Mouse (Mus musculus): ENCODE data around the gene Tub. TPM values are rescaled to one million over a fixed set of nuclear protein-coding genes. Genes with fewer than 3 reads are reported as not detected.
A peak's percentile ranks its signal among the peaks of the same experiment; 100 is the strongest.

The Tub gene
- polyA plus RNA-seq, 1 experiment: 0.58 TPM

- TF ChIP-seq POLR2A (IDR thresholded peaks at IDR 0.05; ENCODE audit: low read depth, low read length) (no peak), CTCF (IDR thresholded peaks at IDR 0.05; ENCODE audit: extremely low read depth, insufficient read length, insufficient replicate concordance, low read depth, low read length) (no peak)
- no peaks in the 10 kb centered on the region for H3K4me1 ChIP-seq (ENCODE audit: control insufficient read depth, insufficient read depth, insufficient read length, low read length)
- WGBS: 81% methylated on average over 7 of the region's 7 CpGs
- no peaks in the 10 kb centered on the region for H3K36me3 ChIP-seq (ENCODE audit: control insufficient read depth, insufficient read depth, low read length)
- peaks cover 11% of the 10 kb centered on the region for H3K27me3 ChIP-seq (ENCODE audit: control insufficient read depth, insufficient read depth, low read length)
- no peak overlapping the region for H3K4me3 ChIP-seq (ENCODE audit: low read depth, low read length)
- no peak overlapping the region for H3K27ac ChIP-seq (ENCODE audit: insufficient read depth, low read depth, low read length)
Observed at GRCm38 (mm10) chr7:109014851-109015250, 64.7 kb downstream of the Tub start.

GRCm38 (mm10) chr7:109016378-109016923, 66.3 kb downstream of the Tub start:
- TF ChIP-seq POLR2A (IDR thresholded peaks at IDR 0.05; ENCODE audit: low read depth, low read length) (no peak), CTCF (IDR thresholded peaks at IDR 0.05; ENCODE audit: extremely low read depth, insufficient read length, insufficient replicate concordance, low read depth, low read length) (no peak)
- peaks cover 3% of the 10 kb centered on the region; the same call in 1 of the 2 replicates for H3K27me3 ChIP-seq (ENCODE audit: control insufficient read depth, insufficient read depth, low read length)
- no peaks in the 10 kb centered on the region for H3K4me1 ChIP-seq (ENCODE audit: control insufficient read depth, insufficient read depth, insufficient read length, low read length)
- 48% methylated on average over 5 of the region's 5 CpGs for WGBS
- no peak overlapping the region for H3K27ac ChIP-seq (ENCODE audit: insufficient read depth, low read depth, low read length)
- no peaks in the 10 kb centered on the region for H3K36me3 ChIP-seq (ENCODE audit: control insufficient read depth, insufficient read depth, low read length)
- no peak overlapping the region for H3K4me3 ChIP-seq (ENCODE audit: low read depth, low read length)

- 87% methylated on average over 7 of the region's 7 CpGs for WGBS
- H3K4me3 ChIP-seq (ENCODE audit: low read depth, low read length): no peak overlapping the region
- H3K27me3 ChIP-seq (ENCODE audit: control insufficient read depth, insufficient read depth, low read length): no peaks in the 10 kb centered on the region
- H3K36me3 ChIP-seq (ENCODE audit: control insufficient read depth, insufficient read depth, low read length): no peaks in the 10 kb centered on the region
- H3K27ac ChIP-seq (ENCODE audit: insufficient read depth, low read depth, low read length): no peak overlapping the region
- TF ChIP-seq CTCF (IDR thresholded peaks at IDR 0.05; ENCODE audit: extremely low read depth, insufficient read length, insufficient replicate concordance, low read depth, low read length) (no peak), POLR2A (IDR thresholded peaks at IDR 0.05; ENCODE audit: low read depth, low read length) (no peak)
- H3K4me1 ChIP-seq (ENCODE audit: control insufficient read depth, insufficient read depth, insufficient read length, low read length): no peaks in the 10 kb centered on the region
Observed at GRCm38 (mm10) chr7:109019243-109019642, 69.1 kb downstream of the Tub start.

DNA sequence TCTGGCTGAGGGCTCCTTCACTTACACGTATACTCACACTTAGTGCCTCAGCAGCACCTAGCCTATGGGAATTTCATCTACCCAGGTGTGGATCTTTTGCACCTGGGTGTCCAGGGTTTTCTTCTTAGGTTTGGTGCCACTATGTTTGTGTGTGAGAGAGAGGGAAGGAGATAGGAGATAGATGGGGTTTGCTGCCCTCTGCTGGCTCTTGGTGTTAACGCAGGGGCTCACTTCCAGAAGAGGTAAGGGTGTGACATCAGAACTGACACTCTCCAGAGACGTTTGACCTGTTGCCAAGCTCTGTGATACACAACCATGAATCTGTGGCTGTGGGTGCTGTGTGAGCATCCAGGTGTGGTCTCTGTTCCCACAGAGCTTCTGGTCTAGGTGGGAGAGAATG, 71.3 kb downstream of the Tub start:
- WGBS: 14% methylated on average over 3 of the region's 3 CpGs
- Histone ChIP-seq H3K27me3 (ENCODE audit: control insufficient read depth, insufficient read depth, low read length) (no peaks in the 10 kb centered on the region), H3K4me1 (ENCODE audit: control insufficient read depth, insufficient read depth, insufficient read length, low read length) (no peaks in the 10 kb centered on the region), H3K4me3 (ENCODE audit: low read depth, low read length) (no peak overlapping the region), H3K36me3 (ENCODE audit: control insufficient read depth, insufficient read depth, low read length) (no peaks in the 10 kb centered on the region), H3K27ac (ENCODE audit: insufficient read depth, low read depth, low read length) (no peak overlapping the region)
- TF ChIP-seq POLR2A (IDR thresholded peaks at IDR 0.05; ENCODE audit: low read depth, low read length): no peak
- peak; percentile 69; the same call in 1 of the 2 replicates for TF ChIP-seq CTCF (IDR thresholded peaks at IDR 0.05; ENCODE audit: extremely low read depth, insufficient read length, insufficient replicate concordance, low read depth, low read length)

DNA sequence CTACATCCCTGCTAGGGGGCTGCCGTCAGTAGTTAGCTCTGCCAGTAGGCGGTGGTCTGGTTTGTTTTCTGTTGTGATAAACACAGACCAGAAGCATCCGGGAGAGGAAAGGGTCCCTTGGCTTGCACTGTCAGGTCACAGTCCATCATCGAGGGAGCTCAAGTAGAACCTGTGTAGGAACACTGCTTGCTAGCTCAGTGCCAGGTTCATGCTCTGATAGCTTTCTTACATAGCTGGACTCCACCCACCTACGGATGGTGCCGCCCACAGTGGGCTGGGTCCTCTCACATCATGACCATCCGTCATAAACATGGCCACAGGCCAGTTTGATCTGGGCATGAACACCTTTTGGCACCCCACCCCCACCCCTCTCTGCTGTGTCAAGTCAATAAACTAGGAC, 75.6 kb downstream of the Tub start:
- 69% methylated on average over 7 of the region's 7 CpGs for WGBS
- TF ChIP-seq CTCF (IDR thresholded peaks at IDR 0.05; ENCODE audit: extremely low read depth, insufficient read length, insufficient replicate concordance, low read depth, low read length) (no peak), POLR2A (IDR thresholded peaks at IDR 0.05; ENCODE audit: low read depth, low read length) (no peak)
- no peak overlapping the region for H3K4me3 ChIP-seq (ENCODE audit: low read depth, low read length)

DNA sequence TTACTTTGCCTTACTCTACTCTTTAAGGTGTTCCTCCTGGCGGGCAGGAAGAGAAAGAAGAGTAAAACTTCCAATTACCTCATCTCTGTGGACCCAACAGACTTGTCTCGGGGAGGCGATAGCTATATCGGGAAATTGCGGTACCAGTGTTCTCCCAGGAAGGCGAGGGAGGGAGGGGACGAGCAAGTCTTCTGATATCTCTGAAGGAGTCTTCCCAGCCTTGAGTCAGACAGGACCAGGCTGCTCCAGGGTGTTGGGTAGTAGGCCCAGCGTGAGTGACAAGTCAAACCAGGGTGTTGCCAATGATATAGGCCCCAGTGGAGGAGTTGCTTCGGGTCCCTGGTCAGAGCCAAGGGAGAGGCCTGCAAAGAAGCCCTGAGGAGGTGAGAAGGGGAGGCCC, 76.8 kb downstream of the Tub start:
- 86% methylated on average over 9 of the region's 9 CpGs for WGBS
- Histone ChIP-seq H3K27ac (ENCODE audit: insufficient read depth, low read depth, low read length) (no peak overlapping the region), H3K4me1 (ENCODE audit: control insufficient read depth, insufficient read depth, insufficient read length, low read length) (no peaks in the 10 kb centered on the region), H3K4me3 (ENCODE audit: low read depth, low read length) (no peak overlapping the region), H3K27me3 (ENCODE audit: control insufficient read depth, insufficient read depth, low read length) (no peaks in the 10 kb centered on the region), H3K36me3 (ENCODE audit: control insufficient read depth, insufficient read depth, low read length) (no peaks in the 10 kb centered on the region)
- TF ChIP-seq CTCF (IDR thresholded peaks at IDR 0.05; ENCODE audit: extremely low read depth, insufficient read length, insufficient replicate concordance, low read depth, low read length): no peak
- TF ChIP-seq POLR2A (IDR thresholded peaks at IDR 0.05; ENCODE audit: low read depth, low read length): no peak

More for the DNA sequence above, 75.6 kb downstream of the Tub start:
- Histone ChIP-seq H3K4me1 (ENCODE audit: control insufficient read depth, insufficient read depth, insufficient read length, low read length) (no peaks in the 10 kb centered on the region), H3K27me3 (ENCODE audit: control insufficient read depth, insufficient read depth, low read length) (no peaks in the 10 kb centered on the region), H3K36me3 (ENCODE audit: control insufficient read depth, insufficient read depth, low read length) (no peaks in the 10 kb centered on the region), H3K27ac (ENCODE audit: insufficient read depth, low read depth, low read length) (no peak overlapping the region)

DNA sequence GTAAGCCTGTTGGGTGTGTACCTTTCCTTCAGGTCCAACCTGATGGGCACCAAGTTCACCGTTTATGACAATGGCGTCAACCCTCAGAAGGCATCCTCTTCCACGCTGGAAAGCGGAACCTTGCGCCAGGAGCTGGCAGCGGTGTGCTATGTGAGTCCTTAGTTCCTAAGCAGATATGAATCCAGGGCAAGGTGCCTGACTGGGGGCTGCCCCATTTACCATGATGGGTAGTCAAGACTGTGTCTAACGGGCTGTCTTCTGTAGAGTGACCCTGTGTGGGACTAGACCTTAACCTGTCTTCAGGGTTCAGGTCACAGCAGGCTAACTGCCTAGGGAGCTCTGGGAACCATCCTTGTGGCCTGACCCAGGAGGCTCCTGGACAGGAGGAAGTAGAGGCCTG, 77.6 kb downstream of the Tub start:
- TF ChIP-seq POLR2A (IDR thresholded peaks at IDR 0.05; ENCODE audit: low read depth, low read length): no peak
- no peak overlapping the region for H3K27ac ChIP-seq (ENCODE audit: insufficient read depth, low read depth, low read length)
- H3K4me1 ChIP-seq (ENCODE audit: control insufficient read depth, insufficient read depth, insufficient read length, low read length): no peaks in the 10 kb centered on the region
- no peaks in the 10 kb centered on the region for H3K27me3 ChIP-seq (ENCODE audit: control insufficient read depth, insufficient read depth, low read length)
- no peak overlapping the region for H3K4me3 ChIP-seq (ENCODE audit: low read depth, low read length)
- WGBS: 91% methylated on average over 7 of the region's 7 CpGs
- H3K36me3 ChIP-seq (ENCODE audit: control insufficient read depth, insufficient read depth, low read length): no peaks in the 10 kb centered on the region

Measured in small intestine, adult 2 months (tissue).